Mouse (Mus musculus) liver, embryonic 13.5 days (tissue): ENCODE data around the gene Mlh1. TPM values are rescaled to one million over a fixed set of nuclear protein-coding genes. Genes with fewer than 3 reads are reported as not detected.
A peak's percentile ranks its signal among the peaks of the same experiment; 100 is the strongest.

ENCODE experiments used
- ATAC-seq: fragments of 200-750 bp; cut with Nextera tagmentation; 2 replicates; pipeline ENCODE4 v1.8.0; 2017; ENCODE audit warnings: low read depth, mild to moderate bottlenecking, moderate number of reproducible peaks, moderate library complexity
- DNase-seq: peaks from one replicate; pipeline ENCODE4 v3.0.0; 2022
- H3K27ac ChIP-seq: fragments of 300-500 bp; sonication (generic); 2 replicates; pipeline ENCODE4 v1.5.1; 2015; ENCODE audit warnings: moderate library complexity, mild to moderate bottlenecking, inconsistent platforms
- H3K27me3 ChIP-seq: fragments of 300-500 bp; sonication (generic); 2 replicates; pipeline ENCODE4 v1.6.1; 2015; ENCODE audit warnings: mild to moderate bottlenecking, inconsistent platforms
- H3K36me3 ChIP-seq: fragments of 300-500 bp; sonication (generic); 2 replicates; pipeline ENCODE4 v1.6.1; 2015; ENCODE audit warnings: mild to moderate bottlenecking, inconsistent platforms
- H3K4me1 ChIP-seq: fragments of 300-500 bp; sonication (generic); replicated peaks from 2 replicates; pipeline ENCODE4 v1.6.1; 2015; ENCODE audit warnings: inconsistent platforms
- H3K4me2 ChIP-seq: fragments of 300-500 bp; sonication (generic); 2 replicates; pipeline ENCODE4 v1.6.1; 2015; ENCODE audit warnings: inconsistent platforms, mild to moderate bottlenecking, moderate library complexity
- H3K4me3 ChIP-seq: fragments of 300-500 bp; sonication (generic); replicated peaks from 2 replicates; pipeline ENCODE4 v1.5.1; 2015; ENCODE audit warnings: mild to moderate bottlenecking, inconsistent platforms
- H3K9ac ChIP-seq: fragments of 300-500 bp; sonication (generic); 2 replicates; pipeline ENCODE4 v1.6.1; 2015; ENCODE audit warnings: mild to moderate bottlenecking, inconsistent platforms
- H3K9me3 ChIP-seq: fragments of 300-500 bp; sonication (generic); replicated peaks from 2 replicates; pipeline ENCODE4 v1.6.1; 2016; ENCODE audit warnings: inconsistent platforms
- WGBS: fragments of 180-500 bp; shearing (Covaris S2); methylation state at CpG from one replicate; pipeline ENCODE4 v1.1.7; 2015; ENCODE audit not compliant: insufficient replicate concordance; 5-methylcytosine and 5-hydroxymethylcytosine counted together
- polyA plus RNA-seq: library from polyadenylated mRNA; unstranded; fragments of >200 nt; fragmentation: Nextera tagmentation; extraction: Ambion mirVana; gene quantifications from 2 replicates; pipeline ENCODE4 v1.2.1, GENCODE M21; 2015

Gene Mlh1
- polyA plus RNA-seq, 1 experiment from 2014 or later, result 24.7 TPM

GRCm38 (mm10) chr9:111216424-111216823, 55.2 kb downstream of the Mlh1 start:
- Histone ChIP-seq H3K4me1 (peaks cover 11% of the 10 kb centered on the region), H3K9me3 (no peaks in the 10 kb centered on the region), H3K36me3 (peaks cover 30% of the 10 kb centered on the region), H3K27ac (no peak overlapping the region), H3K4me3 (no peak overlapping the region), H3K9ac (no peak overlapping the region), H3K27me3 (no peaks in the 10 kb centered on the region), H3K4me2 (no peak overlapping the region)
- ATAC-seq (no peak), DNase-seq (no peak)

- H3K4me1 ChIP-seq, result peaks cover 16% of the 10 kb centered on the region
- H3K36me3 ChIP-seq, result peaks cover 20% of the 10 kb centered on the region
- no peaks in the 10 kb centered on the region for H3K27me3 ChIP-seq
- no peak overlapping the region for H3K4me2 ChIP-seq
- ATAC-seq, result peak; percentile 70; the same call in 1 of the 2 replicates
- no peak overlapping the region for H3K4me3 ChIP-seq
- H3K9me3 ChIP-seq, result no peaks in the 10 kb centered on the region
- no peak overlapping the region for H3K27ac ChIP-seq
- peak; percentile 29 for DNase-seq
- WGBS, result 65% methylated on average over 6 of the region's 6 CpGs
- no peak overlapping the region for H3K9ac ChIP-seq
Measured at GRCm38 (mm10) chr9:111213501-111213900, 58.1 kb downstream of the Mlh1 start.

GRCm38 (mm10) chr9:111211122-111212041, 60.2 kb downstream of the Mlh1 start:
- H3K36me3 ChIP-seq, result peaks cover 29% of the 10 kb centered on the region
- H3K4me3 ChIP-seq, result no peak overlapping the region
- WGBS, result 68% methylated on average over 10 of the region's 10 CpGs
- no peaks in the 10 kb centered on the region for H3K27me3 ChIP-seq
- H3K9me3 ChIP-seq, result no peaks in the 10 kb centered on the region
- H3K4me2 ChIP-seq, result no peak overlapping the region
- no peak overlapping the region for H3K9ac ChIP-seq
- ATAC-seq (no peak), DNase-seq (no peak)
- no peak overlapping the region for H3K27ac ChIP-seq
- peaks cover 16% of the 10 kb centered on the region for H3K4me1 ChIP-seq

GRCm38 (mm10) chr9:111210412-111210811, 61.2 kb downstream of the Mlh1 start:
- ATAC-seq, result no peak
- no peaks in the 10 kb centered on the region for H3K9me3 ChIP-seq
- peaks cover 16% of the 10 kb centered on the region for H3K4me1 ChIP-seq
- H3K4me3 ChIP-seq, result no peak overlapping the region
- WGBS, result 82% methylated on average over 4 of the region's 4 CpGs
- no peak overlapping the region for H3K27ac ChIP-seq
- H3K9ac ChIP-seq, result no peak overlapping the region
- no peaks in the 10 kb centered on the region for H3K27me3 ChIP-seq
- peaks cover 30% of the 10 kb centered on the region for H3K36me3 ChIP-seq
- H3K4me2 ChIP-seq, result no peak overlapping the region
- no peak for DNase-seq

- no peak overlapping the region for H3K4me3 ChIP-seq
- H3K9me3 ChIP-seq, result no peaks in the 10 kb centered on the region
- peaks cover 22% of the 10 kb centered on the region for H3K36me3 ChIP-seq
- no peaks in the 10 kb centered on the region for H3K27me3 ChIP-seq
- DNase-seq, result no peak
- no peak overlapping the region for H3K27ac ChIP-seq
- H3K4me1 ChIP-seq, result peaks cover 16% of the 10 kb centered on the region
- ATAC-seq, result no peak
- no peak overlapping the region for H3K9ac ChIP-seq
- whole genome bisulfite sequencing, result 85% methylated on average over 7 of the region's 7 CpGs
- no peak overlapping the region for H3K4me2 ChIP-seq
Measured at GRCm38 (mm10) chr9:111209158-111209699, 62.4 kb downstream of the Mlh1 start.

- no peak for DNase-seq
- Histone ChIP-seq H3K27me3 (no peaks in the 10 kb centered on the region), H3K4me2 (no peak overlapping the region), H3K36me3 (peaks cover 14% of the 10 kb centered on the region), H3K9ac (no peak overlapping the region), H3K27ac (no peak overlapping the region), H3K4me3 (no peak overlapping the region), H3K4me1 (peaks cover 12% of the 10 kb centered on the region; the same call in 1 of the 2 replicates), H3K9me3 (no peaks in the 10 kb centered on the region)
- 88% methylated on average over 3 of the region's 3 CpGs for WGBS
- no peak for ATAC-seq
Measured at GRCm38 (mm10) chr9:111208185-111208584, 63.4 kb downstream of the Mlh1 start.

- no peak for DNase-seq
- Histone ChIP-seq H3K9ac (no peak overlapping the region), H3K27ac (no peak overlapping the region), H3K4me3 (no peak overlapping the region), H3K4me2 (no peak overlapping the region), H3K9me3 (no peaks in the 10 kb centered on the region), H3K36me3 (peaks cover 14% of the 10 kb centered on the region), H3K27me3 (no peaks in the 10 kb centered on the region), H3K4me1 (peaks cover 12% of the 10 kb centered on the region; the same call in 1 of the 2 replicates)
- 63% methylated on average over 3 of the region's 3 CpGs for WGBS
- ATAC-seq, result no peak
Measured at GRCm38 (mm10) chr9:111207683-111208082, 63.9 kb downstream of the Mlh1 start.

- no peak overlapping the region for H3K4me3 ChIP-seq
- no peak overlapping the region for H3K27ac ChIP-seq
- ATAC-seq, result no peak
- WGBS, result 57% methylated on average over 9 of the region's 9 CpGs
- no peak for DNase-seq
- H3K9me3 ChIP-seq, result no peaks in the 10 kb centered on the region
- H3K27me3 ChIP-seq, result no peaks in the 10 kb centered on the region
- peaks cover 14% of the 10 kb centered on the region for H3K36me3 ChIP-seq
- H3K9ac ChIP-seq, result no peak overlapping the region
- no peaks in the 10 kb centered on the region for H3K4me1 ChIP-seq
- no peak overlapping the region for H3K4me2 ChIP-seq
Measured at GRCm38 (mm10) chr9:111204601-111205375, 66.8 kb downstream of the Mlh1 start.

GRCm38 (mm10) chr9:111200208-111200607, 71.4 kb downstream of the Mlh1 start:
- Histone ChIP-seq H3K4me2 (no peak overlapping the region), H3K9me3 (no peaks in the 10 kb centered on the region), H3K4me1 (peaks cover 13% of the 10 kb centered on the region), H3K36me3 (no peaks in the 10 kb centered on the region), H3K27me3 (no peaks in the 10 kb centered on the region), H3K27ac (no peak overlapping the region), H3K9ac (no peak overlapping the region), H3K4me3 (no peak overlapping the region)
- ATAC-seq (no peak), DNase-seq (no peak)

- Histone ChIP-seq H3K4me2 (no peak overlapping the region), H3K9me3 (no peaks in the 10 kb centered on the region), H3K27me3 (no peaks in the 10 kb centered on the region), H3K27ac (no peak overlapping the region), H3K4me1 (peaks cover 13% of the 10 kb centered on the region), H3K9ac (no peak overlapping the region), H3K4me3 (no peak overlapping the region), H3K36me3 (no peaks in the 10 kb centered on the region)
- no peak for ATAC-seq
- DNase-seq, result no peak
- 18% methylated on average over 1 of the region's 1 CpGs for WGBS
Measured at GRCm38 (mm10) chr9:111198332-111198731, 73.3 kb downstream of the Mlh1 start.

- no peak for DNase-seq
- Histone ChIP-seq H3K4me3 (no peak overlapping the region), H3K9me3 (no peaks in the 10 kb centered on the region), H3K4me2 (no peak overlapping the region), H3K4me1 (peaks cover 13% of the 10 kb centered on the region), H3K36me3 (no peaks in the 10 kb centered on the region), H3K9ac (no peak overlapping the region), H3K27ac (no peak overlapping the region), H3K27me3 (no peaks in the 10 kb centered on the region)
- WGBS, result 85% methylated on average over 4 of the region's 4 CpGs
- no peak for ATAC-seq
Measured at GRCm38 (mm10) chr9:111197712-111198111, 73.9 kb downstream of the Mlh1 start.
